Mouse (Mus musculus): ENCODE results near the gene Nkx2-5. TPM values are rescaled to one million over a fixed set of nuclear protein-coding genes. Genes with fewer than 3 reads are reported as not detected.

The Nkx2-5 gene
- total RNA-seq, 1 experiment from 2014 or later, result not detected

- ATAC-seq (replicated peaks in 1 of 2; ENCODE audit: insufficient read depth in 1 of 2, low FRiP score in 2 of 2, low TSS enrichment in 1 of 2, low read depth in 1 of 2, poor library complexity in 2 of 2, severe bottlenecking in 2 of 2), result no peak
These were observed 16.6 kb upstream of the Nkx2-5 start for GRCm38 (mm10) chr17:26861383-26861782.

- ATAC-seq (replicated peaks in 1 of 2; ENCODE audit: insufficient read depth in 1 of 2, low FRiP score in 2 of 2, low TSS enrichment in 1 of 2, low read depth in 1 of 2, poor library complexity in 2 of 2, severe bottlenecking in 2 of 2), result no peak
These were observed 16.1 kb upstream of the Nkx2-5 start for GRCm38 (mm10) chr17:26860906-26861305.

GRCm38 (mm10) chr17:26852262-26852661 lies 7.5 kb upstream of the Nkx2-5 start:
- peak; percentile 42 to 58; a peak in 2 of 4 replicates for ATAC-seq (replicated peaks in 1 of 2; ENCODE audit: insufficient read depth in 1 of 2, low FRiP score in 2 of 2, low TSS enrichment in 1 of 2, low read depth in 1 of 2, poor library complexity in 2 of 2, severe bottlenecking in 2 of 2)

GRCm38 (mm10) chr17:26851136-26851460 lies 6.3 kb upstream of the Nkx2-5 start:
- no peak for ATAC-seq (replicated peaks in 1 of 2; ENCODE audit: insufficient read depth in 1 of 2, low FRiP score in 2 of 2, low TSS enrichment in 1 of 2, low read depth in 1 of 2, poor library complexity in 2 of 2, severe bottlenecking in 2 of 2)

- no peak for ATAC-seq (replicated peaks in 1 of 2; ENCODE audit: insufficient read depth in 1 of 2, low FRiP score in 2 of 2, low TSS enrichment in 1 of 2, low read depth in 1 of 2, poor library complexity in 2 of 2, severe bottlenecking in 2 of 2)
These were observed 5.7 kb upstream of the Nkx2-5 start for GRCm38 (mm10) chr17:26850358-26851135.

GRCm38 (mm10) chr17:26849746-26850357 lies 5.0 kb upstream of the Nkx2-5 start:
- ATAC-seq (replicated peaks in 1 of 2; ENCODE audit: insufficient read depth in 1 of 2, low FRiP score in 2 of 2, low TSS enrichment in 1 of 2, low read depth in 1 of 2, poor library complexity in 2 of 2, severe bottlenecking in 2 of 2), result no peak

- no peak for ATAC-seq (replicated peaks in 1 of 2; ENCODE audit: insufficient read depth in 1 of 2, low FRiP score in 2 of 2, low TSS enrichment in 1 of 2, low read depth in 1 of 2, poor library complexity in 2 of 2, severe bottlenecking in 2 of 2)
These were observed 4.4 kb upstream of the Nkx2-5 start for GRCm38 (mm10) chr17:26849106-26849745.

GRCm38 (mm10) chr17:26848236-26848635 lies 3.4 kb upstream of the Nkx2-5 start:
- no peak for ATAC-seq (replicated peaks in 1 of 2; ENCODE audit: insufficient read depth in 1 of 2, low FRiP score in 2 of 2, low TSS enrichment in 1 of 2, low read depth in 1 of 2, poor library complexity in 2 of 2, severe bottlenecking in 2 of 2)

- no peak for ATAC-seq (replicated peaks in 1 of 2; ENCODE audit: insufficient read depth in 1 of 2, low FRiP score in 2 of 2, low TSS enrichment in 1 of 2, low read depth in 1 of 2, poor library complexity in 2 of 2, severe bottlenecking in 2 of 2)
These were observed 3.0 kb upstream of the Nkx2-5 start for GRCm38 (mm10) chr17:26847801-26848200.

- ATAC-seq (replicated peaks in 1 of 2; ENCODE audit: insufficient read depth in 1 of 2, low FRiP score in 2 of 2, low TSS enrichment in 1 of 2, low read depth in 1 of 2, poor library complexity in 2 of 2, severe bottlenecking in 2 of 2), result no peak
These were observed 1.6 kb upstream of the Nkx2-5 start for GRCm38 (mm10) chr17:26846411-26846810.

- ATAC-seq (replicated peaks in 1 of 2; ENCODE audit: insufficient read depth in 1 of 2, low FRiP score in 2 of 2, low TSS enrichment in 1 of 2, low read depth in 1 of 2, poor library complexity in 2 of 2, severe bottlenecking in 2 of 2), result no peak
These were observed 591 bp upstream of the Nkx2-5 start for GRCm38 (mm10) chr17:26845149-26846050.

- ATAC-seq (replicated peaks in 1 of 2; ENCODE audit: insufficient read depth in 1 of 2, low FRiP score in 2 of 2, low TSS enrichment in 1 of 2, low read depth in 1 of 2, poor library complexity in 2 of 2, severe bottlenecking in 2 of 2), result no peak
These were observed 398 bp downstream of the Nkx2-5 start for GRCm38 (mm10) chr17:26844371-26844851.

GRCm38 (mm10) chr17:26843696-26844236 lies 1.0 kb downstream of the Nkx2-5 start:
- no peak for ATAC-seq (replicated peaks in 1 of 2; ENCODE audit: insufficient read depth in 1 of 2, low FRiP score in 2 of 2, low TSS enrichment in 1 of 2, low read depth in 1 of 2, poor library complexity in 2 of 2, severe bottlenecking in 2 of 2)

GRCm38 (mm10) chr17:26843229-26843567 lies 1.6 kb downstream of the Nkx2-5 start:
- no peak for ATAC-seq (replicated peaks in 1 of 2; ENCODE audit: insufficient read depth in 1 of 2, low FRiP score in 2 of 2, low TSS enrichment in 1 of 2, low read depth in 1 of 2, poor library complexity in 2 of 2, severe bottlenecking in 2 of 2)

- no peak for ATAC-seq (replicated peaks in 1 of 2; ENCODE audit: insufficient read depth in 1 of 2, low FRiP score in 2 of 2, low TSS enrichment in 1 of 2, low read depth in 1 of 2, poor library complexity in 2 of 2, severe bottlenecking in 2 of 2)
These were observed 2.2 kb downstream of the Nkx2-5 start for GRCm38 (mm10) chr17:26842431-26843228.

GRCm38 (mm10) chr17:26841981-26842380 lies 2.8 kb downstream of the Nkx2-5 start:
- no peak for ATAC-seq (replicated peaks in 1 of 2; ENCODE audit: insufficient read depth in 1 of 2, low FRiP score in 2 of 2, low TSS enrichment in 1 of 2, low read depth in 1 of 2, poor library complexity in 2 of 2, severe bottlenecking in 2 of 2)
